Mouse (Mus musculus) midbrain, embryonic 13.5 days (tissue): ENCODE data around the gene Ergic1. TPM values are rescaled to one million over a fixed set of nuclear protein-coding genes. Genes with fewer than 3 reads are reported as not detected.

Experiments used
- ATAC-seq: fragments of 200-750 bp; cut with Nextera tagmentation; 2 replicates; pipeline ENCODE4 v1.8.0; 2017; ENCODE audit warnings: mild to moderate bottlenecking, moderate TSS enrichment, moderate library complexity
- H3K27ac ChIP-seq: fragments of 300-500 bp; sonication (generic); 2 replicates; pipeline ENCODE4 v1.5.1; 2015; ENCODE audit warnings: inconsistent platforms, mild to moderate bottlenecking, moderate library complexity
- H3K27me3 ChIP-seq: fragments of 300-500 bp; sonication (generic); 2 replicates; pipeline ENCODE4 v1.6.1; 2015; ENCODE audit warnings: mild to moderate bottlenecking, inconsistent platforms
- H3K36me3 ChIP-seq: fragments of 300-500 bp; sonication (generic); 2 replicates; pipeline ENCODE4 v1.6.1; 2015; ENCODE audit warnings: mild to moderate bottlenecking, inconsistent platforms
- H3K4me1 ChIP-seq: fragments of 300-500 bp; sonication (generic); replicated peaks from 2 replicates; pipeline ENCODE4 v1.6.1; 2015; ENCODE audit warnings: inconsistent platforms
- H3K4me2 ChIP-seq: fragments of 300-500 bp; sonication (generic); replicated peaks from 2 replicates; pipeline ENCODE4 v1.6.1; 2015; ENCODE audit warnings: moderate library complexity, mild to moderate bottlenecking, inconsistent platforms
- H3K4me3 ChIP-seq: fragments of 300-500 bp; sonication (generic); replicated peaks from 2 replicates; pipeline ENCODE4 v1.5.1; 2015; ENCODE audit warnings: mild to moderate bottlenecking, inconsistent platforms
- H3K9ac ChIP-seq: fragments of 300-500 bp; sonication (generic); replicated peaks from 2 replicates; pipeline ENCODE4 v1.6.1; 2015; ENCODE audit warnings: mild to moderate bottlenecking, inconsistent platforms
- H3K9me3 ChIP-seq: fragments of 300-500 bp; sonication (generic); 2 replicates; pipeline ENCODE4 v1.6.1; 2016; ENCODE audit warnings: mild to moderate bottlenecking, inconsistent platforms
- WGBS: fragments of 180-500 bp; shearing (Covaris S2); methylation state at CpG from one replicate; pipeline ENCODE4 v1.1.7; 2015; 5-methylcytosine and 5-hydroxymethylcytosine counted together
- polyA plus RNA-seq: library from polyadenylated mRNA; unstranded; fragments of >200 nt; fragmentation: Nextera tagmentation; extraction: Ambion mirVana; gene quantifications from 2 replicates; pipeline ENCODE4 v1.2.1, GENCODE M21; 2015

Gene Ergic1
- polyA plus RNA-seq, 1 experiment from 2014 or later = 102 TPM

DNA sequence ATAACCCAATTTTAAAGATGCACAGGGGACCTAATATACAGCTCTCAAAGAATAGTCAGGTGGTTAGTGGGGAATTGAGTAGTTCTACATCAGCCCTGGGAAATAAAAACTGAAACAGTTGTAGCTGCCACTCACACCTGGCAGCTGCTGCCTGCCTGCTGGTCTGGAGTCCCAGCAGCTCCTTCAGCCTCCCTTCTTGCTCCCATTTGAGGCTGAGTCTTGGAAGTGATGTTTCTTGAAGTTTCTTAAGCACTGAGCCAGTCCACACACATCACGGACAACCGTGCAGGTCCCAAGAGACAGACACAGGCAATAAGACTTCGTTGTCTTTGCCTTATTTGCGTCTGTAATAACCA lies 6.5 kb downstream of the Ergic1 start:
- 97% methylated on average over 4 of the region's 4 CpGs for WGBS

DNA sequence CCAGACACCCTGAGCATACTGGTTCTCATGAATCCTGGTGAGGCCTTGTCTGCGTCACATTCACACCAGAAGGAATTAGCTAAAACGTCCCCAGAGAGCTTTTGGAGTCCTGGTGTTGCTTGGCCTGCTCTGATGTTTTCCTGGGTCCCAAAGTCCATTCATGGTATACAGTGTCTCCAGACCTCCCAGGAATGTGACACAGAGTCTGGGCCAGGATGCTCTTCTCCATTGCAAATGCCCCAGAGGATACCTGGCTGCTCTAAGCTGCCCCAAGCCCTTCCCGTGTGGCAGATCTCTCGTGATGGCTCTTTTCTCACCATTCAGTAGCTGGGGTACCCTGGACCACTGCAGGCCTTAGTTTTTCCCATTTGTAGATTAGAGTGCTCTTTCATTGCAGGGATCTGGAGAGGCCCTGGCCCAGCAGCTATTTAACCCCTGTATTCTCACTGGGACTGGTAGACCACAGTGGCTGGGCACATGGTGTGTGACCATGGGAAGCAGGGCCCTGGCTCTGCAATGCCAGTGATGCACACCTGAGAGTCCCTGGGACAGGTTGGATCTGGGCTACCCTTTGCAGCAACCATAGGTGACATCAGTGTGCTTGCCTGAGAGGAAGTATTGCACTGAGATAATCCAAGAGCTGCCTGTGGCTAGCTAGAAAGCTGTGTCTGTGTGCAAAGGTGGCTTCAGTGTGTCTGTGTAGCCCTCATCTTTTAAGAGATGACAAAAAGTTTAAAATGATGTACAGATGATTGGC lies 8.5 kb downstream of the Ergic1 start:
- H3K9ac ChIP-seq = no peak overlapping the region
- H3K9me3 ChIP-seq = peaks cover 5% of the 10 kb centered on the region; the same call in 1 of the 2 replicates
- H3K4me3 ChIP-seq = no peak overlapping the region
- H3K4me2 ChIP-seq = no peak overlapping the region
- H3K36me3 ChIP-seq = peaks cover 65% of the 10 kb centered on the region
- 86% methylated on average over 4 of the region's 4 CpGs for WGBS
- peaks cover 7% of the 10 kb centered on the region for H3K4me1 ChIP-seq
- no peak for ATAC-seq
- no peaks in the 10 kb centered on the region for H3K27me3 ChIP-seq
- no peak overlapping the region for H3K27ac ChIP-seq

More for the DNA sequence above, 6.5 kb downstream of the Ergic1 start:
- Histone ChIP-seq H3K9ac (no peak overlapping the region), H3K27ac (no peak overlapping the region), H3K27me3 (no peaks in the 10 kb centered on the region), H3K4me1 (peaks cover 20% of the 10 kb centered on the region), H3K4me3 (no peak overlapping the region), H3K9me3 (peaks cover 5% of the 10 kb centered on the region; the same call in 1 of the 2 replicates), H3K36me3 (peaks cover 82% of the 10 kb centered on the region), H3K4me2 (no peak overlapping the region)
- no peak for ATAC-seq

- Histone ChIP-seq H3K4me2 (no peak overlapping the region), H3K4me1 (0 out of 2 replicates have a peak, but pooled peaks cover 7% of the 10 kb centered on the region), H3K4me3 (no peak overlapping the region), H3K27me3 (no peaks in the 10 kb centered on the region), H3K9me3 (peaks cover 5% of the 10 kb centered on the region; the same call in 1 of the 2 replicates), H3K36me3 (peaks cover 60% of the 10 kb centered on the region), H3K9ac (no peak overlapping the region), H3K27ac (no peak overlapping the region)
- ATAC-seq = no peak
- 91% methylated on average over 11 of the region's 11 CpGs for WGBS
Observed at GRCm38 (mm10) chr17:26570651-26571118, 9.4 kb downstream of the Ergic1 start.

DNA sequence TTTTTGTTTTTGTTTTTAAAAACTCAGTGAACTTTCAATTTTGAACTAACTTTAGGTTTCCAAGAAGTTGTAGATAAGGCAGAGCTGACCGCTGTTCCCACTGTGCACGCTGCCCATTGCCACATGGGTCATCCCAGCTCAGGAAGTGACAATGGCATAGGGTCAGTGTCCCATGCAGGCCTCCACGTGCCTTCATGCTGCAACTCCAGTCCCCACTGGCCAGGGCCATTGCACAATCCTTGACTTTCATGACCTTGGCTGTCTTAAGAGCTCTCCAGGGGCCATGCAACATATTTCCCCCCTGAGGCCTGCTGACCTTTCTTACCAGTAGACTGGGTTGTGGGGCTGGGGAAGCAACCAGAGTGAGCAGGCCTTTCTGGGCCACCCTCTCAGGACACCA lies 10.1 kb downstream of the Ergic1 start:
- 89% methylated on average over 3 of the region's 3 CpGs for WGBS
- Histone ChIP-seq H3K9me3 (peaks cover 5% of the 10 kb centered on the region; the same call in 1 of the 2 replicates), H3K27ac (no peak overlapping the region), H3K27me3 (no peaks in the 10 kb centered on the region), H3K9ac (no peak overlapping the region), H3K4me2 (no peak overlapping the region), H3K4me1 (peaks cover 10% of the 10 kb centered on the region; the same call in 1 of the 2 replicates), H3K36me3 (peaks cover 59% of the 10 kb centered on the region), H3K4me3 (no peak overlapping the region)
- ATAC-seq = no peak

DNA sequence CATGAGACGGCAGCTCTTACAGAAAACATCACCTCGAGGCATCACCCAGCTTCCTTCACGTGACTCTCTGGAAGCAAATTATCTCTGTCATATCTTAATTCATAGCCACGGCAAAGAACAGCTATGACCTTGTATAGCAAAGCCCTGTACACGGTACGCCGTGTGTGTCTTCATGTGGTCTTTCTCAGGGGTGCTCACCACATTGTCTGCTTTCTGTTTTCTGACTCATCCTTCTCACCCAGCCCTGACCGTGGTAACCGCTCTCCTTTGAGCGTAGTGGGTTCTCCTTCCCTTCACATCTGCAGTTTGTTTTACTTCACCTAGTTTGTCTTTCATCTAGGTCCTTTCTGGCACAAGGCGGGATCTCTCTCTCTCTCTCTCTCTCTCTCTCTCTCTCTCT lies 11.0 kb downstream of the Ergic1 start:
- H3K4me3 ChIP-seq = no peak overlapping the region
- peaks cover 56% of the 10 kb centered on the region for H3K36me3 ChIP-seq
- no peak overlapping the region for H3K9ac ChIP-seq
- no peak overlapping the region for H3K27ac ChIP-seq
- 92% methylated on average over 11 of the region's 11 CpGs for WGBS
- H3K4me1 ChIP-seq = peaks cover 10% of the 10 kb centered on the region; the same call in 1 of the 2 replicates
- H3K4me2 ChIP-seq = no peak overlapping the region
- no peak for ATAC-seq
- peaks cover 5% of the 10 kb centered on the region; the same call in 1 of the 2 replicates for H3K9me3 ChIP-seq
- H3K27me3 ChIP-seq = no peaks in the 10 kb centered on the region

DNA sequence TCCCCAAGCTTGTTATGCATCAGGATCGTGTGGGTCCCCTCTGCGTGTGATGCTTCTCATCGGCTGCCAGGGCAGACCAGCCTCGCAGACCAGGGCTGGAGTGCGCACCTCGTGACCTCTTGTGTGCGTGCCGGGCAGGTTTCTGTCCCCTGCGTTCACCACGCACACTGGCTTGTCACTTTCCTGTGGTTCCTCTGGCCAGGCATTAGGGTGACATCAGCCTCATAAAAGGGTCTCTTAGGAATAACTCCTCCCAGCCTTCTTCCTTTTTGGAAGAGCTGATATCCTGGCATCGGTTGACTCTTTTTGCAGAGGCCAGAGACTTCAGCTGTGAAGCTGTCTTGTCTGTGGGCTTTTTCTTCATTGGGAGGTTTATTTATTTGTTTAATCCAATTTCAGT lies 12.8 kb downstream of the Ergic1 start:
- H3K4me2 ChIP-seq = no peak overlapping the region
- H3K27ac ChIP-seq = no peak overlapping the region
- no peaks in the 10 kb centered on the region for H3K9me3 ChIP-seq
- peaks cover 13% of the 10 kb centered on the region; the same call in 1 of the 2 replicates for H3K4me1 ChIP-seq
- no peaks in the 10 kb centered on the region for H3K27me3 ChIP-seq
- 92% methylated on average over 11 of the region's 11 CpGs for WGBS
- H3K4me3 ChIP-seq = no peak overlapping the region
- H3K36me3 ChIP-seq = peaks cover 51% of the 10 kb centered on the region
- no peak overlapping the region; the same call in 1 of the 2 replicates for H3K9ac ChIP-seq
- ATAC-seq = no peak

- WGBS = 91% methylated on average over 5 of the region's 5 CpGs
- H3K4me1 ChIP-seq = peaks cover 13% of the 10 kb centered on the region; the same call in 1 of the 2 replicates
- H3K4me2 ChIP-seq = no peak overlapping the region
- H3K27me3 ChIP-seq = no peaks in the 10 kb centered on the region
- no peak overlapping the region for H3K4me3 ChIP-seq
- H3K9ac ChIP-seq = no peak overlapping the region
- no peaks in the 10 kb centered on the region for H3K9me3 ChIP-seq
- H3K36me3 ChIP-seq = peaks cover 46% of the 10 kb centered on the region
- no peak overlapping the region for H3K27ac ChIP-seq
- no peak for ATAC-seq
Observed at GRCm38 (mm10) chr17:26574701-26575100, 13.4 kb downstream of the Ergic1 start.

GRCm38 (mm10) chr17:26575786-26576690 lies 14.7 kb downstream of the Ergic1 start:
- Histone ChIP-seq H3K9me3 (no peaks in the 10 kb centered on the region), H3K4me3 (no peak overlapping the region), H3K27me3 (no peaks in the 10 kb centered on the region), H3K36me3 (peaks cover 35% of the 10 kb centered on the region; the same call in 1 of the 2 replicates), H3K4me1 (peaks cover 13% of the 10 kb centered on the region; the same call in 1 of the 2 replicates), H3K27ac (no peak overlapping the region), H3K9ac (no peak overlapping the region), H3K4me2 (no peak overlapping the region)
- ATAC-seq = no peak
- whole genome bisulfite sequencing = 90% methylated on average over 12 of the region's 12 CpGs

- 91% methylated on average over 7 of the region's 7 CpGs for WGBS
- ATAC-seq = no peak
- peaks cover 36% of the 10 kb centered on the region; the same call in 1 of the 2 replicates for H3K36me3 ChIP-seq
- H3K4me1 ChIP-seq = peaks cover 13% of the 10 kb centered on the region; the same call in 1 of the 2 replicates
- no peak overlapping the region for H3K4me3 ChIP-seq
- no peaks in the 10 kb centered on the region for H3K9me3 ChIP-seq
- no peak overlapping the region for H3K4me2 ChIP-seq
- H3K9ac ChIP-seq = no peak overlapping the region
- H3K27ac ChIP-seq = no peak overlapping the region
- H3K27me3 ChIP-seq = no peaks in the 10 kb centered on the region
Observed at GRCm38 (mm10) chr17:26576833-26577232, 15.5 kb downstream of the Ergic1 start.

DNA sequence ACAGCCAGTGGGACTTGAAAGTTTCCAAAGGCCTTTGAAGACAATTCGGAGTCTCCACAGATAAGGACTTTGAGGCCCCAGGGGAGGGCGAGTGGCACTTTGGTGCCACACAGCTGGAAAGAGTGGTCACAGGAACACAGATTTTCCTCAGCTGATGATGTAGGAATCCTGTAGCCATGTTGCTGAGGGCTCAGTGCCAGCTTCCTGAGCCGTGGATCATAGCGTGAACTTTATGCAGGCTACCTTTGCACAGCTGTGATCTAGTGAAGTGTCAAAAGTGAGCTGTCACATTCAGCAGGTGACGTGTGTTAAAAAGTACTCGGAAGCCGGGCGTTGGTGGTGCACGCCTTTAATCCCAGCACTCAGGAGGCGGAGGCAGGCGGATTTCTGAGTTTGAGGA lies 16.0 kb downstream of the Ergic1 start:
- H3K4me2 ChIP-seq = no peak overlapping the region
- no peaks in the 10 kb centered on the region for H3K9me3 ChIP-seq
- no peaks in the 10 kb centered on the region for H3K27me3 ChIP-seq
- no peak overlapping the region for H3K4me3 ChIP-seq
- no peak overlapping the region for H3K9ac ChIP-seq
- H3K27ac ChIP-seq = no peak overlapping the region
- ATAC-seq = no peak
- peaks cover 34% of the 10 kb centered on the region; the same call in 1 of the 2 replicates for H3K36me3 ChIP-seq
- peaks cover 13% of the 10 kb centered on the region; the same call in 1 of the 2 replicates for H3K4me1 ChIP-seq
- 89% methylated on average over 11 of the region's 11 CpGs for WGBS

GRCm38 (mm10) chr17:26578162-26578561 lies 16.9 kb downstream of the Ergic1 start:
- Histone ChIP-seq H3K4me2 (no peak overlapping the region), H3K9me3 (no peaks in the 10 kb centered on the region), H3K4me3 (no peak overlapping the region), H3K27me3 (no peaks in the 10 kb centered on the region), H3K4me1 (peaks cover 13% of the 10 kb centered on the region; the same call in 1 of the 2 replicates), H3K27ac (no peak overlapping the region), H3K9ac (no peak overlapping the region), H3K36me3 (peaks cover 34% of the 10 kb centered on the region; the same call in 1 of the 2 replicates)
- no peak for ATAC-seq
- 94% methylated on average over 7 of the region's 7 CpGs for WGBS
